Mouse (Mus musculus): ENCODE data around the gene Msrb2. TPM values are rescaled to one million over a fixed set of nuclear protein-coding genes. Genes with fewer than 3 reads are reported as not detected.
A peak's percentile ranks its signal among the peaks of the same experiment; 100 is the strongest.

Msrb2 gene
- polyA plus RNA-seq (2014; fragmentation: Nextera tagmentation; extraction: Ambion mirVana) = 22.4 and 24.6 TPM in 2 replicates

- 1% methylated on average over 39 of the region's 39 CpGs for WGBS
- H3K9ac ChIP-seq (ENCODE audit: low read length) = peak within 1 kb of the TSS; percentile 86
- no peaks in the 10 kb centered on the region for H3K9me3 ChIP-seq (ENCODE audit: control insufficient read depth, low read length)
- peak; percentile 84 for DNase-seq (ENCODE audit: low spot score)
- H3K27ac ChIP-seq (replicated peaks; ENCODE audit: low read depth, low read length) = peak within 1 kb of the TSS; percentile 70
- no peaks in the 10 kb centered on the region for H3K4me1 ChIP-seq (ENCODE audit: control insufficient read depth, insufficient read depth, low read length)
- no peaks in the 10 kb centered on the region for H3K36me3 ChIP-seq (ENCODE audit: control insufficient read depth, insufficient read depth, low read length)
- H3K4me2 ChIP-seq (ENCODE audit: low read depth, severe bottlenecking) = peak within 1 kb of the TSS; percentile 49
- no peaks in the 10 kb centered on the region for H3K27me3 ChIP-seq (ENCODE audit: control insufficient read depth, insufficient read depth, low read length)
- peak; percentile 78 for ATAC-seq (ENCODE audit: insufficient number of reproducible peaks, low FRiP score, low TSS enrichment, low read depth)
- H3K4me3 ChIP-seq (ENCODE audit: low read depth, low read length) = peak within 1 kb of the TSS; percentile 61
Measured at GRCm38 (mm10) chr2:19371390-19372158, at the start of gene Msrb2. Msrb2 (plus strand) TSS chr2:19371440.

GRCm38 (mm10) chr2:19322448-19322847, 48.8 kb upstream of the Msrb2 start:
- ATAC-seq (ENCODE audit: insufficient number of reproducible peaks, low FRiP score, low TSS enrichment, low read depth) = no peak
- 90% methylated on average over 9 of the region's 9 CpGs for WGBS
- no peak overlapping the region for H3K4me3 ChIP-seq (ENCODE audit: low read depth, low read length)

GRCm38 (mm10) chr2:19326376-19326775, 44.9 kb upstream of the Msrb2 start:
- no peaks in the 10 kb centered on the region for H3K27me3 ChIP-seq (ENCODE audit: control insufficient read depth, insufficient read depth, low read length)
- no peak overlapping the region for H3K4me3 ChIP-seq (ENCODE audit: low read depth, low read length)
- no peaks in the 10 kb centered on the region for H3K4me1 ChIP-seq (ENCODE audit: control insufficient read depth, insufficient read depth, low read length)
- H3K9me3 ChIP-seq (ENCODE audit: control insufficient read depth, low read length) = no peaks in the 10 kb centered on the region
- 78% methylated on average over 1 of the region's 1 CpGs for WGBS
- ATAC-seq (ENCODE audit: insufficient number of reproducible peaks, low FRiP score, low TSS enrichment, low read depth) = no peak
- no peak for DNase-seq (ENCODE audit: low spot score)
- H3K36me3 ChIP-seq (ENCODE audit: control insufficient read depth, insufficient read depth, low read length) = no peaks in the 10 kb centered on the region
- H3K27ac ChIP-seq (replicated peaks; ENCODE audit: low read depth, low read length) = no peak overlapping the region
- no peak overlapping the region for H3K9ac ChIP-seq (ENCODE audit: low read length)
- no peak overlapping the region for H3K4me2 ChIP-seq (ENCODE audit: low read depth, severe bottlenecking)

More at GRCm38 (mm10) chr2:19322448-19322847, 48.8 kb upstream of the Msrb2 start:
- no peak overlapping the region for H3K27ac ChIP-seq (replicated peaks; ENCODE audit: low read depth, low read length)
- H3K27me3 ChIP-seq (ENCODE audit: control insufficient read depth, insufficient read depth, low read length) = no peaks in the 10 kb centered on the region
- H3K4me2 ChIP-seq (ENCODE audit: low read depth, severe bottlenecking) = no peak overlapping the region
- no peaks in the 10 kb centered on the region for H3K9me3 ChIP-seq (ENCODE audit: control insufficient read depth, low read length)
- no peaks in the 10 kb centered on the region for H3K4me1 ChIP-seq (ENCODE audit: control insufficient read depth, insufficient read depth, low read length)
- no peaks in the 10 kb centered on the region for H3K36me3 ChIP-seq (ENCODE audit: control insufficient read depth, insufficient read depth, low read length)
- DNase-seq (ENCODE audit: low spot score) = no peak
- H3K9ac ChIP-seq (ENCODE audit: low read length) = no peak overlapping the region

GRCm38 (mm10) chr2:19327811-19328210, 43.4 kb upstream of the Msrb2 start:
- ATAC-seq (ENCODE audit: insufficient number of reproducible peaks, low FRiP score, low TSS enrichment, low read depth) (no peak), DNase-seq (ENCODE audit: low spot score) (no peak)
- H3K9ac ChIP-seq (ENCODE audit: low read length) = no peak overlapping the region
- no peaks in the 10 kb centered on the region for H3K4me1 ChIP-seq (ENCODE audit: control insufficient read depth, insufficient read depth, low read length)
- no peak overlapping the region for H3K4me3 ChIP-seq (ENCODE audit: low read depth, low read length)
- H3K27ac ChIP-seq (replicated peaks; ENCODE audit: low read depth, low read length) = no peak overlapping the region
- H3K4me2 ChIP-seq (ENCODE audit: low read depth, severe bottlenecking) = no peak overlapping the region
- no peaks in the 10 kb centered on the region for H3K9me3 ChIP-seq (ENCODE audit: control insufficient read depth, low read length)
- 81% methylated on average over 4 of the region's 4 CpGs for WGBS
- H3K27me3 ChIP-seq (ENCODE audit: control insufficient read depth, insufficient read depth, low read length) = no peaks in the 10 kb centered on the region
- H3K36me3 ChIP-seq (ENCODE audit: control insufficient read depth, insufficient read depth, low read length) = no peaks in the 10 kb centered on the region

- whole genome bisulfite sequencing = 42% methylated on average over 10 of the region's 10 CpGs
- Histone ChIP-seq H3K36me3 (ENCODE audit: control insufficient read depth, insufficient read depth, low read length) (no peaks in the 10 kb centered on the region), H3K27ac (replicated peaks; ENCODE audit: low read depth, low read length) (no peak overlapping the region), H3K27me3 (ENCODE audit: control insufficient read depth, insufficient read depth, low read length) (no peaks in the 10 kb centered on the region), H3K9ac (ENCODE audit: low read length) (no peak overlapping the region), H3K4me2 (ENCODE audit: low read depth, severe bottlenecking) (no peak overlapping the region), H3K4me1 (ENCODE audit: control insufficient read depth, insufficient read depth, low read length) (no peaks in the 10 kb centered on the region), H3K4me3 (ENCODE audit: low read depth, low read length) (no peak overlapping the region), H3K9me3 (ENCODE audit: control insufficient read depth, low read length) (no peaks in the 10 kb centered on the region)
- ATAC-seq (ENCODE audit: insufficient number of reproducible peaks, low FRiP score, low TSS enrichment, low read depth) (peak; percentile 21; the same call in 1 of the 2 replicates), DNase-seq (ENCODE audit: low spot score) (peak; percentile 30)
Measured at GRCm38 (mm10) chr2:19343901-19344635, 27.2 kb upstream of the Msrb2 start.

GRCm38 (mm10) chr2:19344636-19345413, 26.4 kb upstream of the Msrb2 start:
- peak; percentile 73; the same call in 1 of the 2 replicates for ATAC-seq (ENCODE audit: insufficient number of reproducible peaks, low FRiP score, low TSS enrichment, low read depth)

GRCm38 (mm10) chr2:19345414-19345964, 25.8 kb upstream of the Msrb2 start:
- no peaks in the 10 kb centered on the region for H3K27me3 ChIP-seq (ENCODE audit: control insufficient read depth, insufficient read depth, low read length)
- 79% methylated on average over 5 of the region's 5 CpGs for WGBS
- no peak overlapping the region for H3K27ac ChIP-seq (replicated peaks; ENCODE audit: low read depth, low read length)
- H3K4me2 ChIP-seq (ENCODE audit: low read depth, severe bottlenecking) = no peak overlapping the region
- H3K4me3 ChIP-seq (ENCODE audit: low read depth, low read length) = no peak overlapping the region
- H3K4me1 ChIP-seq (ENCODE audit: control insufficient read depth, insufficient read depth, low read length) = no peaks in the 10 kb centered on the region
- H3K36me3 ChIP-seq (ENCODE audit: control insufficient read depth, insufficient read depth, low read length) = no peaks in the 10 kb centered on the region
- ATAC-seq (ENCODE audit: insufficient number of reproducible peaks, low FRiP score, low TSS enrichment, low read depth) (no peak), DNase-seq (ENCODE audit: low spot score) (no peak)
- no peaks in the 10 kb centered on the region for H3K9me3 ChIP-seq (ENCODE audit: control insufficient read depth, low read length)
- H3K9ac ChIP-seq (ENCODE audit: low read length) = no peak overlapping the region

More at GRCm38 (mm10) chr2:19344636-19345413, 26.4 kb upstream of the Msrb2 start:
- H3K4me3 ChIP-seq (ENCODE audit: low read depth, low read length) = no peak overlapping the region
- no peaks in the 10 kb centered on the region for H3K9me3 ChIP-seq (ENCODE audit: control insufficient read depth, low read length)
- DNase-seq (ENCODE audit: low spot score) = peak; percentile 89
- WGBS = 28% methylated on average over 19 of the region's 20 CpGs
- H3K4me1 ChIP-seq (ENCODE audit: control insufficient read depth, insufficient read depth, low read length) = no peaks in the 10 kb centered on the region
- no peaks in the 10 kb centered on the region for H3K27me3 ChIP-seq (ENCODE audit: control insufficient read depth, insufficient read depth, low read length)
- no peak overlapping the region for H3K4me2 ChIP-seq (ENCODE audit: low read depth, severe bottlenecking)
- no peak overlapping the region for H3K9ac ChIP-seq (ENCODE audit: low read length)
- no peak overlapping the region for H3K27ac ChIP-seq (replicated peaks; ENCODE audit: low read depth, low read length)
- no peaks in the 10 kb centered on the region for H3K36me3 ChIP-seq (ENCODE audit: control insufficient read depth, insufficient read depth, low read length)

GRCm38 (mm10) chr2:19348454-19348853, 22.8 kb upstream of the Msrb2 start:
- ATAC-seq (ENCODE audit: insufficient number of reproducible peaks, low FRiP score, low TSS enrichment, low read depth) = no peak
- no peak for DNase-seq (ENCODE audit: low spot score)

More at GRCm38 (mm10) chr2:19348454-19348853, 22.8 kb upstream of the Msrb2 start:
- Histone ChIP-seq H3K36me3 (ENCODE audit: control insufficient read depth, insufficient read depth, low read length) (no peaks in the 10 kb centered on the region), H3K4me1 (ENCODE audit: control insufficient read depth, insufficient read depth, low read length) (no peaks in the 10 kb centered on the region), H3K4me3 (ENCODE audit: low read depth, low read length) (no peak overlapping the region), H3K27ac (replicated peaks; ENCODE audit: low read depth, low read length) (no peak overlapping the region), H3K27me3 (ENCODE audit: control insufficient read depth, insufficient read depth, low read length) (no peaks in the 10 kb centered on the region), H3K4me2 (ENCODE audit: low read depth, severe bottlenecking) (no peak overlapping the region), H3K9me3 (ENCODE audit: control insufficient read depth, low read length) (no peaks in the 10 kb centered on the region), H3K9ac (ENCODE audit: low read length) (no peak overlapping the region)
- 55% methylated on average over 3 of the region's 3 CpGs for WGBS
